In the genomic region with DNA sequence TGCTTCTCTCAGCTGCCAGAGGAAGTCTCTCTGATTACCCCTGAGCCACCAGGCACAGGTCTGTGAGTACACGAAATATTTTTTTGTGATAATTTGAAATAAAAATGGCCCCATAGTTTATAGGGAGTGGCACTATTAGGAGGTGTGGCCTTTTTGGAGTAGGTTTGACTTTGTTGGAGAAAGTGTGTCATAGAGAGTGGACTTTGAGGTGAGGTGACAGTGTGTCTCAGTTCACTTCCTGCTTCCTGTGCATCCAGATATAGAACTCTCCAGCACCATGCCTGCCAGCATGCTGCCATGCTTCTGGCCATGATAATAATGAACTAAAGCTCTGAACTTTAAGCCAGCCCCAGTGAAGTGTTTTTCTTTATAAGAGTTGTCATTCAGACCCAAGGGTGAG, we compare ENCODE assay signal across 19 mouse cellular contexts.
DNase-seq lines count a peak whose midpoint lies in the region; ATAC-seq lines count a peak whose summit lies in the region.
"Had no signal": no experiment of that assay in that cellular context is flagged by ENCODE, and none has a peak within 500 bp of the region (broad histone marks: within the 10 kb centered on the region; RNA-seq: fewer than 3 reads in every experiment).

No protein-coding gene starts in this region.

- H3K4me2 ChIP-seq in liver, embryonic 11.5 days = no peak overlapping the region
- H3K4me2 ChIP-seq in liver, embryonic 12.5 days = no peak overlapping the region
- no peak overlapping the region for H3K4me2 ChIP-seq in intestine, embryonic 15.5 days (replicated peaks)
- H3K4me2 ChIP-seq in hindbrain, embryonic 12.5 days (replicated peaks) = no peak overlapping the region
- H3K4me2 ChIP-seq: forebrain, embryonic 13.5 days; heart, embryonic 11.5 days; hindbrain, embryonic 15.5 days had no signal

- H3K4me1 ChIP-seq in liver, embryonic 11.5 days (replicated peaks; ENCODE audit: control insufficient read depth, insufficient read depth, low read length) = no peaks in the 10 kb centered on the region
- peaks cover 11% of the 10 kb centered on the region; the same call in 1 of the 2 replicates for H3K4me1 ChIP-seq in liver, embryonic 12.5 days
- H3K4me1 ChIP-seq in intestine, embryonic 15.5 days (replicated peaks) = no peaks in the 10 kb centered on the region
- H3K4me1 ChIP-seq in hindbrain, embryonic 12.5 days = no peaks in the 10 kb centered on the region
- H3K4me1 ChIP-seq: embryonic facial prominence, embryonic 10.5 days; forebrain, embryonic 13.5 days; hindbrain, embryonic 10.5 days; hindbrain, embryonic 15.5 days had no signal

- no peak for DNase-seq in liver, embryonic 11.5 days (ENCODE audit: low spot score)
- DNase-seq in urinary bladder, postnatal 10 days (ENCODE audit: low spot score) = no peak
- DNase-seq in cerebellum, postnatal 36 days = no peak
- DNase-seq: adrenal gland, postnatal 14 days; cerebellum, adult 11-12 months; cerebellum, adult 9-10 months; cerebellum, postnatal 25 days; forebrain, postnatal 0 days; gastrocnemius, postnatal 36 days; heart, adult 18-20 months had no signal

- H3K9me3 ChIP-seq in liver, embryonic 11.5 days (ENCODE audit: control insufficient read depth, low read length) = no peaks in the 10 kb centered on the region
- no peaks in the 10 kb centered on the region for H3K9me3 ChIP-seq in liver, embryonic 12.5 days (replicated peaks)
- H3K9me3 ChIP-seq in intestine, embryonic 15.5 days = no peaks in the 10 kb centered on the region
- H3K9me3 ChIP-seq in hindbrain, embryonic 12.5 days (replicated peaks) = no peaks in the 10 kb centered on the region
- H3K9me3 ChIP-seq: embryonic facial prominence, embryonic 10.5 days; forebrain, embryonic 13.5 days; hindbrain, embryonic 10.5 days; hindbrain, embryonic 15.5 days had no signal

- H3K27ac ChIP-seq in liver, embryonic 11.5 days (ENCODE audit: low read depth, low read length) = no peak overlapping the region
- H3K27ac ChIP-seq in liver, embryonic 12.5 days = no peak overlapping the region
- H3K27ac ChIP-seq in intestine, embryonic 15.5 days = no peak overlapping the region
- no peak overlapping the region for H3K27ac ChIP-seq in hindbrain, embryonic 12.5 days
- H3K27ac ChIP-seq: embryonic facial prominence, embryonic 10.5 days; forebrain, embryonic 13.5 days; hindbrain, embryonic 10.5 days; hindbrain, embryonic 15.5 days had no signal

- no peak overlapping the region for H3K4me3 ChIP-seq in liver, embryonic 11.5 days (ENCODE audit: low read depth, low read length)
- H3K4me3 ChIP-seq in liver, embryonic 12.5 days = no peak overlapping the region
- no peak overlapping the region for H3K4me3 ChIP-seq in intestine, embryonic 15.5 days (replicated peaks)
- no peak overlapping the region for H3K4me3 ChIP-seq in hindbrain, embryonic 12.5 days
- H3K4me3 ChIP-seq: embryonic facial prominence, embryonic 10.5 days; forebrain, embryonic 13.5 days; hindbrain, embryonic 10.5 days; hindbrain, embryonic 15.5 days had no signal

- WGBS in liver, embryonic 11.5 days = 60% methylated on average over 1 of the region's 1 CpGs
- WGBS in liver, embryonic 12.5 days (ENCODE audit: insufficient replicate concordance) = 56% methylated on average over 1 of the region's 1 CpGs
- WGBS in intestine, embryonic 15.5 days = 72% methylated on average over 1 of the region's 1 CpGs
- WGBS in hindbrain, embryonic 12.5 days = 88% methylated on average over 1 of the region's 1 CpGs

- 0 out of 2 replicates have a peak, but pooled peaks have one; percentile 20 for ATAC-seq in liver, embryonic 11.5 days (replicated peaks; ENCODE audit: low FRiP score)
- no peak; the same call in 1 of the 2 replicates for ATAC-seq in liver, embryonic 12.5 days
- ATAC-seq in activated CD4-positive, CD25-positive, alpha-beta regulatory T cell, adult 4 months = peak; percentile 58
- peak; percentile 51 for ATAC-seq in intestine, embryonic 15.5 days
- ATAC-seq in hindbrain, embryonic 12.5 days (ENCODE audit: low FRiP score) = no peak
- ATAC-seq: forebrain, embryonic 13.5 days; forebrain, postnatal 0 days had no signal

- H3K9ac ChIP-seq in liver, embryonic 11.5 days (ENCODE audit: low read depth, low read length) = no peak overlapping the region
- H3K9ac ChIP-seq in liver, embryonic 12.5 days = no peak overlapping the region
- no peak overlapping the region for H3K9ac ChIP-seq in intestine, embryonic 15.5 days
- no peak overlapping the region for H3K9ac ChIP-seq in hindbrain, embryonic 12.5 days
- H3K9ac ChIP-seq: forebrain, embryonic 13.5 days; forebrain, postnatal 0 days; hindbrain, embryonic 15.5 days had no signal

- H3K27me3 ChIP-seq in liver, embryonic 11.5 days (replicated peaks; ENCODE audit: control insufficient read depth, insufficient read depth, low read length) = no peaks in the 10 kb centered on the region
- H3K27me3 ChIP-seq in liver, embryonic 12.5 days (replicated peaks) = no peaks in the 10 kb centered on the region
- H3K27me3 ChIP-seq in intestine, embryonic 15.5 days (replicated peaks) = no peaks in the 10 kb centered on the region
- no peaks in the 10 kb centered on the region for H3K27me3 ChIP-seq in hindbrain, embryonic 12.5 days
- H3K27me3 ChIP-seq: forebrain, embryonic 13.5 days; hindbrain, embryonic 15.5 days had no signal

- H3K36me3 ChIP-seq in liver, embryonic 11.5 days (ENCODE audit: control insufficient read depth, insufficient read depth, low read length) = no peaks in the 10 kb centered on the region
- no peaks in the 10 kb centered on the region for H3K36me3 ChIP-seq in liver, embryonic 12.5 days
- no peaks in the 10 kb centered on the region for H3K36me3 ChIP-seq in intestine, embryonic 15.5 days
- no peaks in the 10 kb centered on the region for H3K36me3 ChIP-seq in hindbrain, embryonic 12.5 days
- H3K36me3 ChIP-seq: embryonic facial prominence, embryonic 10.5 days; hindbrain, embryonic 10.5 days; hindbrain, embryonic 15.5 days had no signal

Comparison
In these comparisons a context has a peak if more than half of its experiments do, and no peak if none do; other contexts are left out.
1. ATAC-seq: peak in liver, embryonic 11.5 days (single experiment), activated CD4-positive, CD25-positive, alpha-beta regulatory T cell, adult 4 months (single experiment) and intestine, embryonic 15.5 days (single experiment); none in liver, embryonic 12.5 days (single experiment) and hindbrain, embryonic 12.5 days (single experiment).